34 mouse cellular contexts compared by ENCODE assay signal in the genomic region with DNA sequence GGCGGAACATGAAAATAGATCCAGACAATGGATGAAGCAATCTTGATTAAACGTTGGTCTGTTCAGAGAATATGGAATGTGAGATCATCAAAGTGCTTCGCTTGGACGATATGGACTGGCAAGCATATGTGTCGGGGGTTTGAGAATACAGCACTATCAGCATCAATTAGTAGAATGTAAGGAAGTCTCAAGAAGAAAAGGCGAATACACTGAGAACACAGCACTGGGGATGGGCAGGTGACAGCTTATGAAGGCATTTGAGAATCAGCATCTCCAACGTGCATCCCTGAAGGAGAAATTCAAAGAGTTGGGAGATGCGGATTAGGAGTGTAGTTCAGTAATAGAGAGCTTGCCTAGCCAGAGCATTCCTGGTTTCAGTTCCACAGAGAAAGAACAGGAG.
"Had no signal": no experiment of that assay in that cellular context is flagged by ENCODE, and none has a peak within 500 bp of the region (broad histone marks: within the 10 kb centered on the region; RNA-seq: fewer than 3 reads in every experiment).

No protein-coding gene starts in this region.

- ATAC-seq: hindbrain, embryonic 16.5 days; hindbrain, postnatal 0 days; inflammation-experienced regulatory T-cells, adult 6 months; intestine, embryonic 15.5 days; intestine, embryonic 16.5 days; intestine, postnatal 0 days had no signal

- H3K9me3 ChIP-seq: heart, embryonic 10.5 days; heart, embryonic 12.5 days; heart, embryonic 13.5 days; heart, embryonic 15.5 days; hindbrain, embryonic 10.5 days; hindbrain, embryonic 12.5 days; hindbrain, embryonic 13.5 days; intestine, embryonic 15.5 days; kidney, embryonic 15.5 days had no signal

- H3K9ac ChIP-seq: heart, embryonic 12.5 days; heart, embryonic 13.5 days; heart, embryonic 15.5 days; hindbrain, embryonic 12.5 days; hindbrain, embryonic 13.5 days; hindbrain, embryonic 14.5 days; hindbrain, embryonic 15.5 days; intestine, embryonic 15.5 days; kidney, embryonic 15.5 days had no signal

- H3K4me3 ChIP-seq: heart, embryonic 10.5 days; heart, embryonic 12.5 days; heart, embryonic 13.5 days; heart, embryonic 15.5 days; hindbrain, embryonic 10.5 days; hindbrain, embryonic 12.5 days; hindbrain, embryonic 13.5 days; hindbrain, embryonic 15.5 days; intestine, embryonic 15.5 days; kidney, embryonic 15.5 days; layer of hippocampus, adult 2 months had no signal

- H3K27ac ChIP-seq: heart, embryonic 10.5 days; heart, embryonic 13.5 days; heart, embryonic 15.5 days; hindbrain, embryonic 10.5 days; hindbrain, embryonic 12.5 days; hindbrain, embryonic 13.5 days; hindbrain, embryonic 14.5 days; hindbrain, embryonic 15.5 days; hindbrain, postnatal 0 days; intestine, embryonic 15.5 days; kidney, embryonic 15.5 days; kidney, postnatal 0 days; layer of hippocampus, adult 2 months had no signal

- H3K36me3 ChIP-seq: heart, embryonic 10.5 days; heart, embryonic 12.5 days; heart, embryonic 13.5 days; heart, embryonic 15.5 days; hindbrain, embryonic 10.5 days; hindbrain, embryonic 12.5 days; hindbrain, embryonic 13.5 days; hindbrain, embryonic 15.5 days; intestine, embryonic 15.5 days; kidney, embryonic 15.5 days had no signal

- DNase-seq: heart, postnatal 10 days; heart, postnatal 14 days; heart, postnatal 36 days; kidney, adult 11 months; kidney, adult 18-20 months; kidney, adult 2 months; kidney, adult 8-10 months; kidney, adult 9 months; kidney, postnatal 10 days; kidney, postnatal 14 days; kidney, postnatal 25 days; kidney, postnatal 36 days; kidney, postnatal 4 days; layer of hippocampus, adult 9-11 months; layer of hippocampus, postnatal 36 days had no signal

- H3K27me3 ChIP-seq: heart, embryonic 12.5 days; heart, embryonic 13.5 days; heart, embryonic 15.5 days; hindbrain, embryonic 12.5 days; hindbrain, embryonic 13.5 days; hindbrain, embryonic 15.5 days; intestine, embryonic 15.5 days; kidney, embryonic 15.5 days had no signal

- H3K4me2 ChIP-seq: heart, embryonic 11.5 days; heart, embryonic 12.5 days; heart, embryonic 13.5 days; heart, embryonic 15.5 days; hindbrain, embryonic 12.5 days; hindbrain, embryonic 13.5 days; hindbrain, embryonic 14.5 days; hindbrain, embryonic 15.5 days; intestine, embryonic 15.5 days; kidney, embryonic 15.5 days had no signal

- H3K4me1 ChIP-seq: heart, embryonic 10.5 days; heart, embryonic 12.5 days; heart, embryonic 15.5 days; hindbrain, embryonic 10.5 days; hindbrain, embryonic 12.5 days; hindbrain, embryonic 13.5 days; hindbrain, embryonic 15.5 days; intestine, embryonic 15.5 days; kidney, embryonic 15.5 days had no signal
